Mouse (Mus musculus) urinary bladder, postnatal 25 days (tissue): Measurements from ENCODE around the gene Olfr127.
"Not testable (repeated sequence)": the region's sequence is repeated elsewhere in the genome, so short reads cannot be mapped to it uniquely, and the experiment has no call there.

Source experiments
- DNase-seq: peaks from one replicate; pipeline ENCODE4 v3.0.0; 2022; ENCODE audit warnings: low spot score

Olfr127 gene

GRCm38 (mm10) chr17:37900137-37900536 lies at the start of gene Olfr127:
TSS of gene Olfr127 (plus strand) at chr17:37900437.
- no peak for DNase-seq

GRCm38 (mm10) chr17:37863901-37864300 lies 36.3 kb upstream of the Olfr127 start:
- no peak for DNase-seq

- no peak for DNase-seq
Measured at GRCm38 (mm10) chr17:37869676-37870205, 30.5 kb upstream of the Olfr127 start.

DNA sequence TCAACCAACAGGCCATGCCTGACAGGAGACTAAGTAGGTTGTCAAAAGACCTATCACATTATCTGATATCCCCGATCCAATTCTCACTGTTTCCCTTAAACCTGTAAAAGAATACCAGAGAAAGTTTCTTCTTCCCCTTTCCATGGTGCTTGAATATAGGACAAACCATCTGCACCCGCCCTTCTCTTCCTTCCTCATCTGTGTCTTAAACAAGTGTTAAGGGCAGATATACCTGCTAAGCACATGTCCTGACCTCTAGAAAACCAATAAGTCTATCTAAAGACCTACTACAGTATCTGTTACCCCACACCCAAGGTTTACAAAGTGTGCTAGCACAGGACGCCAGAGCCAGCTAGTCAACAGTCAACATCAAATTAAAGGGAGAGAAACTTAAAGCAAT lies 26.4 kb upstream of the Olfr127 start:
- DNase-seq = no peak

- not testable (repeated sequence) for DNase-seq
Measured at GRCm38 (mm10) chr17:37906821-37907220, 6.6 kb downstream of the Olfr127 start.

GRCm38 (mm10) chr17:37920248-37920647 lies 20.0 kb downstream of the Olfr127 start, which contains the start of gene Olfr128:
TSS of gene Olfr128 (plus strand) at chr17:37920548.
- DNase-seq = no peak

GRCm38 (mm10) chr17:37952979-37953378 lies 52.7 kb downstream of the Olfr127 start, which contains the start of gene Olfr761:
TSS of gene Olfr761 (minus strand) at chr17:37953079.
- no peak for DNase-seq
